Comparison of ENCODE assay signal across 21 mouse cellular contexts in the genomic region with DNA sequence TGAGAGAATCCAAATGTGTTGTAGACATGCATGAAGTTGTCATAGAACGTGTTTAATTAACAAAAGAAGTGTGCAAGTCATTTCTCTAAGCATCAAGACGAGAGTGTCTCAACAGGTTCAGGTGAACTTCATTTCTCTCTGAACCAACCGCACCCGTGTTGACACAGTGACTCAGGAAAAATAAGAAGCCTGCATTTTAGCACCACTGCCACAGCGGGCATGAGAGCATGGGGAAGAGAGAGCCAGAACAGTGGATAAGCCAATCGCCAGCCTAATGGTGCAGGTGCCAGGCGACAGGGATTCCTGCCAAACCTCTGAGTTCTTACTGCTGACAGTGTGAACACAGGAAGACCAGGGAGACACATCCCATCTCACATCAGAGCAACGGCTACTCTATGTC.
A peak's percentile ranks its signal among the peaks of the same experiment; 100 is the strongest.
DNase-seq lines count a peak whose midpoint lies in the region; ATAC-seq lines count a peak whose summit lies in the region.
"Had no signal": no experiment of that assay in that cellular context is flagged by ENCODE, and none has a peak within 500 bp of the region (broad histone marks: within the 10 kb centered on the region; RNA-seq: fewer than 3 reads in every experiment).

No protein-coding gene starts in this region.

- H3K36me3 ChIP-seq in forebrain, embryonic 12.5 days (replicated peaks), result no peaks in the 10 kb centered on the region
- H3K36me3 ChIP-seq: embryonic facial prominence, embryonic 13.5 days; heart, embryonic 10.5 days; hindbrain, embryonic 12.5 days; limb, embryonic 13.5 days; liver, embryonic 12.5 days had no signal

- no peak overlapping the region for H3K4me3 ChIP-seq in forebrain, embryonic 12.5 days (replicated peaks)
- H3K4me3 ChIP-seq: embryonic facial prominence, embryonic 13.5 days; gastrocnemius, adult 2 months; heart, embryonic 10.5 days; hindbrain, embryonic 12.5 days; limb, embryonic 13.5 days; liver, embryonic 12.5 days had no signal

- H3K4me1 ChIP-seq in forebrain, embryonic 12.5 days, result peaks cover 11% of the 10 kb centered on the region
- H3K4me1 ChIP-seq: liver, embryonic 12.5 days had no signal

- H3K9ac ChIP-seq in forebrain, embryonic 12.5 days, result no peak overlapping the region
- H3K9ac ChIP-seq: embryonic facial prominence, embryonic 13.5 days; hindbrain, embryonic 12.5 days; limb, embryonic 13.5 days; liver, embryonic 12.5 days; lung, embryonic 14.5 days had no signal

- no peak overlapping the region for H3K27ac ChIP-seq in forebrain, embryonic 12.5 days
- H3K27ac ChIP-seq: embryonic facial prominence, embryonic 13.5 days; gastrocnemius, adult 2 months; heart, embryonic 10.5 days; hindbrain, embryonic 12.5 days; kidney, postnatal 0 days; limb, embryonic 13.5 days; liver, embryonic 12.5 days had no signal

- peak; percentile 87 for DNase-seq in heart, adult 11 months
- no peak for DNase-seq in heart, postnatal 10 days
- peak; percentile 16 to 31 for DNase-seq in urinary bladder, postnatal 36 days (ENCODE audit: low spot score in 2 of 2)
- DNase-seq in urinary bladder, postnatal 10 days (ENCODE audit: low spot score), result no peak
- DNase-seq in lung, postnatal 36 days, result peak; percentile 69
- DNase-seq in adrenal gland, postnatal 36 days, result no peak
- DNase-seq: adrenal gland, postnatal 25 days; cerebellum, adult 9-11 months; gastrocnemius, adult 2 months; kidney, adult 2 months; lung, embryonic 14.5 days had no signal

- 88% methylated on average over 8 of the region's 8 CpGs for WGBS in forebrain, embryonic 12.5 days

- intact Hi-C loops in heart, postnatal 10 days (cut with DNase I), result no loop called here

- H3K27me3 ChIP-seq in forebrain, embryonic 12.5 days, result peaks cover 20% of the 10 kb centered on the region

- H3K9me3 ChIP-seq in forebrain, embryonic 12.5 days, result no peaks in the 10 kb centered on the region
- H3K9me3 ChIP-seq: embryonic facial prominence, embryonic 13.5 days; heart, embryonic 10.5 days; hindbrain, embryonic 12.5 days; limb, embryonic 13.5 days; liver, embryonic 12.5 days had no signal

- no peak for ATAC-seq in forebrain, embryonic 12.5 days (ENCODE audit: low FRiP score)
- ATAC-seq: CD4-positive, CD25-positive, alpha-beta regulatory T cell, adult 4 months; forebrain, embryonic 14.5 days; liver, embryonic 12.5 days had no signal

- no peak overlapping the region for H3K4me2 ChIP-seq in forebrain, embryonic 12.5 days
- H3K4me2 ChIP-seq: embryonic facial prominence, embryonic 13.5 days; hindbrain, embryonic 12.5 days; limb, embryonic 13.5 days; liver, embryonic 12.5 days; lung, embryonic 14.5 days; midbrain, embryonic 11.5 days had no signal

Comparison
In these comparisons a context has a peak if more than half of its experiments do, and no peak if none do; other contexts are left out.
1. DNase-seq: peak in heart, adult 11 months (single experiment), urinary bladder, postnatal 36 days (2 of 2) and lung, postnatal 36 days (single experiment); none in heart, postnatal 10 days (0 of 2), urinary bladder, postnatal 10 days (single experiment) and adrenal gland, postnatal 36 days (0 of 2).